Mouse (Mus musculus): ENCODE measurements around the gene Pola2.

Gene Pola2

DNA sequence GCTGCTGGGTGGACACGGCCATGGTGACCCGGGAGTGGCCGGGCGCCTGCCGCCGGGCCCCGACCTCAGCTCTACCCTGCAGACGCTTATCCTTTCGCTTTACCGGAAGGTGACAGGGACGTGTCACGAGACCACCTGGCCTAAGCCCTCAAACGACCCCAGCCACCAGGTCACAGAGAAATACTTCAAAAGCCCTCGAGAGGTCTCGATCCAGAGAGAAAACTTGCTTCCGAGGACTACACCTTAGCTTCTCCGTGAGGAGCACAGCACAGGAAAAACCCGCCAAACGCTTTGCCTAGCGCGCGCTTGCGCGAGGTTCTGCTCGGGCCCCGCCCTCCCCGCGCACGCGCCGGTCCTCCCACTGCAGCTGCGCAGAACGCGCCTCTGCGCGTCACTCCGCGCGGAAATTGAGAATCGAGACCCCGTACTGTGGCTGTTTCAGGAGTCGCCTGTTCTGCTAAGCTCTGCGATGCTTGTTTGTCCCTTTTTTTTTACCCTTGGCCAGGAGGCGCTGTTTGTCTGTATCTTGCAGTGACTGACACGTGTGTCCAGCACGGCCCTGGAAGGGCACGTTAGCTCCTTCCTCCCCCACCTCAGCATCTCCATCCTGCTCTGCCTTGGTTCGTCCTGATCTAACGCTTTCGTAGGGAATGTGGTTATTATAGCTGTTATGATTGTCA is at the start of gene Pola2:
TSS of gene Pola2 (minus strand) at position 320 of the 680 bp plus-strand sequence.
- peak; percentile 80 for DNase-seq (ENCODE audit: low read depth)

DNA sequence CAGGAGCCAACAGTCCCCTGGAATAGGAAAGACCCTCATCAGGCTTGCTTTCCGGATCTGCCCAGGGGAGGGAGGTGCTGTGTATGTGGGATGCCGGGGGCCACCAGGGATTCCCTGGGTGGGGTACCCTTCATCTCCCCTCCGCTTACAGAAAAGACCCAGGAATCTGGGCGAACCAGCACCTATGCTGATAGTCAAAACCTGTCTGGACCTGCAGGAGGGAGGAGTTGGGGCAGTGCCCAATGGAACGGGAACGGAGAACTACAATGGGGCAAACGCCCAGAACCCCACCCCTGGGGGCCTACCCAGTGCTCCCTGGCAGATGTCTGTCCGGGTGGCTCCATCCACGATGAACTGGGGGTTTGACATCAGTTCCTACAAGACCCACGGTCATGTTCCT is 49.7 kb upstream of the Pola2 start:
- no peak for DNase-seq (ENCODE audit: low read depth)

DNA sequence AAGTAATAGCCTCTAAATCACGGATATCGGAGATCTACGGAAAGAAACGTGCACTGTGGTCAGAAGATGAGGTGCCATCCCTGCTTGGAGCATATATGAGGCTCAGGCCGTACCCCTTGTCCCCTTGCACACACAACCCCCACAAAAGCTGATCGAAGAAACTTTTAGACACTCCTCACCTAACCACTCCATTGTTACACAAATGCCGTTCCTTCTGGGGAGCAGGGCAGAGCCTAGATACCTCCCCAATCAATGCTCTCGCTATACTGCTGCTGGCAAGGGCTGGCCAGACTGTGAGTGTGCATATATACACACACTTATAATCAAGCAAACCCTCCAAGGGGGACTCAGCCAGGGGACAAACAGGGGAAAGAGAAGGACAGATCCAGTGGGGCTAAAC is 45.1 kb upstream of the Pola2 start:
- no peak for DNase-seq (ENCODE audit: low read depth)

DNA sequence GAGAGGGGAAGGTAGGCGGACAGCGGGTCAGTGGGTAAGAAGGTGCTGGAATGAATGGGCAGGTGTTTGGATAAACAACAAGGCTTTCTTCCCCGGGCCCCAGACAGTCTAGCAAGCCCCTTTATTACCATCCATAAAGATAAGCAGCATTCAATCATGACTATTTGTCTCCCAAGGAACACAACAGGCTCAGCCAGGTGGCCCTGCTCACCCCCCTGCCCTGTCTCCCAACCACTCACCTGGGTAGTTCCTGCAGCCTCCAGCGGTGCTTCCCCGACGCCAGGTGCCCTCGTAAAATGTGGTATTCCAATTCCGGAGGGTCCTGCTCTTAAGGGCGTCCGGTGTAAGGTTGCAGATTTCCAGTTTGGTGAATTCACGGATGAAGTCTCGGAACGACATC is 43.0 kb upstream of the Pola2 start:
- DNase-seq (ENCODE audit: low read depth) = no peak

DNA sequence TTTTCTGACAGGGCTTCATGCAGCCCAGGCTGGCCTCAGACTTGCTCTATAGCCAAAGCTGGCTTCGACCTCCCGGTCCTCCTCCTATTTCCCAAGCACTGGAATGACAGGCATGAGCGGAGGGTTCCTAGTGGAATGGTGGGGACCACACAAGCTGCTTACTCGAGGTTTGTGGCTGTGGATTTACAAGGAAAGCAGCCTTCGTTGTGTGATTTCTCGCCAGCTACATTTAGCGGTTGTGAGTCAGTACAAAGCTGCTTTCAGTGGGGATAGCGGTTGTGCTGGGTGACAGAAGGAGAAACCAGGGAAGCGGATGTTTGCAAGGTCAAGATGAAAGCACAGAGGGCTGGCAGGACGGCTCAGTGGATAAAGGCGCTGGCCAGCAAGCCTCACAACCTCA is 41.5 kb upstream of the Pola2 start:
- no peak for DNase-seq (ENCODE audit: low read depth)

DNA sequence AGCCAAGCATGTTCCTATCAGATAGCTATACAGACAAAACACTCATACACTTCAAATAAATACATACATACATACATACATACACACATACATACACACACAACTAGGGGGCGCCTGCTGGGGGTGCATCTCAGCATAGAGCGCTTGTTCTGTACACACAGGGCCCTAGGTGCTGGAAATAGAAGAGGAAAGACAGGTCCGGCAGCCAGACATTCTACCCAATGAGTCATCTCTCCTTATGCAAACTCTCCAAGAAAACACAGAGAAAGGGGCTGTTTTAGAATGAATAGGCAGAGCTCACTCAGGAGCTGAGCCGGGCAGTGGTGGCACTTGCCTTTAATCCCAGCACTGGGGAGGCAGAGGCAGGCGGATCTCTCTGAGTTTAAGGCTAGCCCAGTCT is 36.0 kb upstream of the Pola2 start:
- no peak for DNase-seq (ENCODE audit: low read depth)

DNA sequence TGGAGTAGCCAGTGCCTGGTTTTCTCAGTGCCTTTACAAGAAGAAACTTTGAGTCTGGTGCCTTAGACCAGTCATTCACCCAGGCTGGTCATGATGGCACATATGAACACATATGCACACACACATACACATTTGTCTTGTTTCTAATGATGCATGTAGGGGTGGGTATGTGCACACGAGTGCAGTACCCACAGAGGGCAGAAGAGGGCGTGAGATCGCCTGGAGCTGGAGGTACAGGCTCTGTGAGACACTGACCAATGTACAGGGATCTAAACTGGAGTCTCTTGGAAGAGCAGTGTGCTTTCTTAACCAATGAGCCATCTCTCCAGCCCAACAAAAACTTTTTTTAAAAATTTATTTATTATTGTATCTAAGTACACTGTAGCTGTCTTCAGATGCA is 34.2 kb upstream of the Pola2 start:
- no peak for DNase-seq (ENCODE audit: low read depth)

DNA sequence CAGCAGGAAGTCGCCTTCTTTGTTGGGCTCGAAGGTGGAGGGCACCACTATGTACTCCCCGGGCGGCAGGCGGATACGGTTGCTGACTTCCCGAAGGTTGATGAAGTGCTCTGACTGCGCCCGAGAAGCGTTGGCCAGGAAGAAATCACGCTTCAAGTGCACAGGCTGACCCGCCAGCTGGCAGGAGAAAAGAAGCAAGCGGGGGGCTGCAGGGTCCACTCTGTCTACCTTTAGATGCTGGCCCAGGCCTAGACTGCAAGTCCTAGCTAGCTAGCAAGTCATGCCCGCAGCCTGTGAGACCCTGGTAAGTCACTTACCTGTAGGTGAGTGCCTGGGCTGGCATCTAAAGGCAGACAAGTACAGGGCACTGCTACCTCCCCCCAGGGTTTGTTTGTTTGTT is 30.7 kb upstream of the Pola2 start:
- DNase-seq (ENCODE audit: low read depth) = no peak

DNA sequence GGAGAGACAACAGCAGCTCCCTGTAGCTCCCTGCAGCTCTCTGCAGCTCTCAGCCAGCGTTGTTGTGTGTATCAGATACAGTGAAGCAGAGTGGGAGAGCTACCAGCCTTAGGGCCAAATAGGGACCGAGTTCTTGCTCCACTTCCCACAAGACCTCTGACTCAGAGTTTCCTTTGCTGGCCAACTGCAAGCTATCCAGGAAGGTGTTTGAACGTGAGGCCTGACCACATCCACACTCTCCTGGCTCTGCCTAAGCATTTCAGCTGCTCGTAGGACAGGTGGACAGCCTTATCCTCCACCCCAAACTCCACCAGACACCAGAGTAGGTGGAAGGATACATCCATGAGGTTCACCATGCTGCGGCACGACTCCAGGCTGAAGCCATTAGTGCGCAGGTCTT is 28.0 kb upstream of the Pola2 start:
- DNase-seq (ENCODE audit: low read depth) = no peak

DNA sequence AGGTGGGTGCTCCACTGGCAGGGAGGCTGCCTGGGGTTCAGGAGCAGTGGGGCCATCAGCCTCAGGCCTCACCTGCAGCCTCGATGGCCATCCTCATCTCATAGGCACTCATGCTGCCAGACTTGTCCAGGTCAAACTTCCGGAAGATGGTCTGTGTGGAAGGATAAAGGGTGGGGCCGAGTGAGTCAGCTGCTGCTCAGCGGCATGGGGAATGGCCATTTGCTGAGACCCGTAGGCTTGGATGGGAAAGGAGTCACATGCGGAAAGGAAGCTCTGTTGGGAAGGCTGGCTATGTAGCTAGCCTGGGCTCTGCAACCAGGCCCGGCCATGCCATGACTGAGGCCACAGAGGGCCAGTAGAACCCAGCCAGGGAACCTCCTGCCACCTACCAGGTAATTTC is 27.5 kb upstream of the Pola2 start:
- no peak for DNase-seq (ENCODE audit: low read depth)

DNA sequence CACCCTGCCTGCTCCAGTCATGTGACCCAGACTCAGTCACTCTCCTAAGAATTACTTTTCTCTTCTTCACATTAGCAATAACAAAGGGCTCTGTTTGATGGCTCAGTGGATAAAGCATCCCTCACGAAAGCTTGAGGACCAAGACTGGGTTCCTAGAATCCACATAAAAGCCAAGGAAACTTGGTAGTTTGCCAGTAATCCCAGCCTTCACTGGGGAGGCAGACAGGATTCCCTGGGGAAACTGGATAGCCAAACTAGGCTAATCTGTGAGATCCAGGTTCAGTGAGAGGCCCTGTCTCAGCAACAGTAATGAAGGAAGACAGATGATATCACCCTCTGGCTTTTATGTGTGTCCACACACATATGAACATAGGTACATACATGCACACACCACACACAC is 26.9 kb upstream of the Pola2 start:
- no peak for DNase-seq (ENCODE audit: low read depth)

DNA sequence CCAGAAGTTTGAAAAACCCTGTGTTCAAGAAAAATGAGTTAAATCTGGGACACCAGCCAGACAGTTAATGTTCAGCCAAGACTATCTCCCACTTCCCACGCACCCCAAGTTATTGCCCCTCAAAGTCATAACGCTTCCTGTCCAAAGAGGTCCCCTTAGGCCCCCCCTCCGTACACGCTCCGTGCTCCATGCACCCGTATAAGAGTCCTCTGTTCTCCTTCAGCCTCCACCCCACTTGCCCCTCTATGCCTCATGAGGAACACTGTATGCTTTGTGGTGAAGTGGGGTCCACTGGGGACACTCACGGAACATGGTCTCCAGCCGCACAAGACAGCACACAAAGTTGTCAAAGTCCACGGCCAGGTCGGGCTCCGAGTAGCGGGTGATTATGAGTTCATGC is 26.0 kb upstream of the Pola2 start:
- no peak for DNase-seq (ENCODE audit: low read depth)

DNA sequence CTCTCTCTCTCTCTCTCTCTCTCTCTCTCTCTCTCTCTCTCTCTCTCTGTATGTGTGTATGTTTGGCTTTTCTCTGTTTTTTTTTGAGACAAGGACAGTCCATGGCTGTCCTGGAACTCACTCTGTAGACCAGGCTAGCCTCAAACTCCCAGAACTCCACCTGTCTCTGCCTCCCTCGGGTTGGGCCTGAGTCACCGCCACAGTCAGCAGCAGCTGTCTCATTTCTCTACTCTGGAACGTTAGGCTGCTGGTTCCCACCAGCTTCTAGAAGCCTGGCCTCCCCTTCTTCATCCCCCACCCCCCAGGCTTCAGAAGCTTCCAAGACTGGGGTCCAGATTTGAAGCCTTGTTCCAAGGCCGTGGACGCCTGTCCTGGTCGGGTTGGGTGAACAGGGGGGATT is 25.6 kb upstream of the Pola2 start:
- DNase-seq (ENCODE audit: low read depth) = no peak

DNA sequence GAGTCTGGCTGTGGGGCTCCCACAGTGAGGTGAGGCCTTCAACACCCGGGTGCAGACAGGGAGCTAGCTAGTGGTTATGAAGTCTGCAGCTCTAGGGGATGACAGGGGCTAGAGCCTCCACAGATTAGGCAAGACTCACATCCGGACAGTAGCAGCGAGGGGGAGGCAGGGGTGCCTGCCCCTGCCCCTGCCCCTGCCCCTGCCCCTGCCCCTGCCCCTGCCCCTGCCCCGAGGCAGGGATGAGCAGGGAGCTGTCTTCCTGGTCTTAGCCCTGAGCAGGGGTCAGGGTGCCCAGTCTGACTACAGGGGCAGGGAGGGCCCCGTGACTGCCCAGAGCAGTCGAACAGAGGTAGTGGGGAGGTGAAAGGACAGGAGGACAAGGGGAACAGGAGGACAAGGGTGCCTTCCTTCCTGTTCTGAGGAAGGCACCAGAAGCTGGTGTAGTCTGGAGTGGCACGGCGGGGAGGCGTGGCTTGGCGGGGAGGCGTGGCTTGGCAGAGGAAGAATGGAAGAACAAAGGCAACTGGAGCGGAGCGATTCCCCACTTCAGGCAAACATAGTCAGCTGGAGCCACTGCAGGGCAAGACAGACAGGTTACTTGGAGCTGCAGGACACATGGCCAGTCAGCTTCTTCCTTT is 24.9 kb upstream of the Pola2 start:
- DNase-seq (ENCODE audit: low read depth) = no peak

DNA sequence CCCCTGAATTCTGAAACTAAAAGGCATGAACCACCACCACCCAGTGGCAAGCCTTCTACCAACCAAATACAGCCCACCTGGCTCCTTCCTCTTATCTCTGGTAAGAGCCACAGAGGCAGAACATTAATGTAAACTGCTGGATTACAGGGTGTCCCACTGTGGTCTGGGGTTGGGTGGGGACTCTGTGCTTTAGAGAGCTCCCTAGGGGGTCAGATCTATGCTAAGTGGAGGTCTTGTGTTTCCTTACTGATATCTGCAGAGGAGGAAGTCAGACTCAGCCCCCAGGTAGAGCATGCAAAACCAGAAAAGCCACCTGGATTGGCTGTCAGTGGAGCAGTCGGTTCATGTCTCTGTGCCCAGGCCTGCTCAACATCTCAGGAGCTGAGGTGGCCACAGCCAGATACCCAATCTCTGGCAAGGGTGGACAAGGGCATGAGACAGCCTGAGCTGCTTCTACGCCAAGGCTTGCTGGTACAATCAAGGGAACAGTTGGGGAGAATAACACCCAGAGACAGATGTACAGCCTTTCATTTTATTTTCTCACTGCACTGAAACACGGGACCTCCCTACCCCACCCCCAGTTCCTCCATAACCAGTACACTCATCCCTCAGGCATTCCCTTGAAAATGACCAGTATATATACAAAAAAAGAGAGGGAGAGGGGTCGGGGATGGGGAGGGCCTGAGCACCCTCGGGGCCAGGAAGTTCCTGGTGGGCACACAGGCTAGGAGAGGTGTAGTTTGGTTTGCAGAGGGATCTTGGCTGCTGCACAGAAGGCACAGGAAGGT is 24.2 kb upstream of the Pola2 start:
- no peak for DNase-seq (ENCODE audit: low read depth)

DNA sequence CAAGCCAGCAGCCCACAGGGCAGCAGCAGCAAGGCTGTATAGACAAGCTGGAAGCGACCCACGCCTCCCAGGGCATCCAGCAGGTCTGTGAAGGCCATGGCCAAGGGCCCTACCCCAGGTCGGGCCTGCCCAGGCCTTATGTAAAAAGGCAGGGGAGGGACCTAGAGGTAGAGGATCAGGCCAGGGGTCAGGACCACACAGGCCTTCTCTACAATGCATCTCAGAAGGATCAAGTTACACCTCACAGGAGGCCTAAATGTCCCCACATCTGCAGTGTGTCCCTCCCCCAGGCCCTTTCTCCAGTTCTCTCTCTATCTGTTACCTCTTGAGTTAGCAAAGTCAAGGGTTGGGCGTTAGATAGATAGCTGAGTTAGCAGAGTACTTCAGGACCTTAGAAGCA is 22.0 kb upstream of the Pola2 start, which contains the start of gene Slc22a20:
TSS of gene Slc22a20 (minus strand) at position 101 of the 400 bp plus-strand sequence.
- DNase-seq (ENCODE audit: low read depth) = no peak

DNA sequence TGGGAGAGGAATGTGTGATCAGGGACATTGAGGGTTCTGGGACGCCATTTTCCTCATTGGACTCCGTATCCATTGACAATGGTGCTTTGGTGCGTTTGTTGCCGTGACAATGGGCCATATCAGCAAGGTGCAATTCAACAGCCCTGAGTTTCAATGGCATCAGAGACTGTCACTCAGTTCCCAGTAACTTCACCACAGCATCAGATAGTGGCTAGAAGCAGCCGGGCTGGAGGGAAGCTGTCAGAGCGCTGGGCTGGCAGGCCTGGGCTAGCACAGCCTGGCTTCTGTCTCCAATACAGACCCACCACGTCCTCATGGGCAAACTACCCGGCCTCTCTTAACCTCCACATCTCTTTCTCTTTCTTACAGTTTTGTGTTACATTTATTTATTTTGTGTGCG is 16.5 kb upstream of the Pola2 start:
- DNase-seq (ENCODE audit: low read depth) = no peak

DNA sequence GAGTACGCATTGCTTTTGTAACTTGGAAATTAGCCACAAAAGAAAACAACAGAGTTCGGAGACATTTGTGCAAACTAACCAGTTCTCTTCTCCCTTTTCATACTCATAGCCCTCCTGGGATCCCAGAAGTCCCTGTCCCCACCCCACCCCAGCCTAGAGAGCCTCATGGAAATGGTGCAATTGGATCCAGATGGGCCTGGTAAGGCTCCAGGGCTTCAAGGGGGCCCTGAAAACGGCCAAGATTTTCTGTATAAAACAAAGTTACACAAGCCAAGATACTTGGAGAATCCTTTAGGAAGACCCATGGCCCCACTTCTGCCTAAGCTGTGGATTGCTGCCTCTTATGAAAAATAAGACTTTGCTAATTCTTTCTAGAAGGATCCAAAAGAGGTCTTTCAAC is 13.7 kb upstream of the Pola2 start:
- DNase-seq (ENCODE audit: low read depth) = no peak

DNA sequence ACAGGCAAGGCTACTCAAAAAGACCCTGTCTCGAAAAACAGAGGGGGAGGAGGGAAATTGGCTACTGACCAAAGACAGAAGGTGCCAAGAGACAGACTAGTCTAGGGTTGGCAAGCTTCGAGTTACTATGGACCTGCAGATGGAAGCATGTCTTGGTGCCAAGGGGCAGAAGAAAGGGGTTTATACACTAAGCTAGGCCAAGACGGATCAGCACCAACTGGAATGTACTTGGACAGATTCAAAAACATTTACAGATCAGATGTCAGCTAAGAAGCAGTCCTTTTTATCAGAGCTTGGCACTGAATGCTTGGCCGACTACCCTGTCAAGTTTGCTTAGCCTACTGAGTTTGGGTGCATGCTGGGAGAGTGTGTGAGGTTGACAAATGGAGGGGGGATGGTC is 11.7 kb upstream of the Pola2 start:
- DNase-seq (ENCODE audit: low read depth) = no peak

DNA sequence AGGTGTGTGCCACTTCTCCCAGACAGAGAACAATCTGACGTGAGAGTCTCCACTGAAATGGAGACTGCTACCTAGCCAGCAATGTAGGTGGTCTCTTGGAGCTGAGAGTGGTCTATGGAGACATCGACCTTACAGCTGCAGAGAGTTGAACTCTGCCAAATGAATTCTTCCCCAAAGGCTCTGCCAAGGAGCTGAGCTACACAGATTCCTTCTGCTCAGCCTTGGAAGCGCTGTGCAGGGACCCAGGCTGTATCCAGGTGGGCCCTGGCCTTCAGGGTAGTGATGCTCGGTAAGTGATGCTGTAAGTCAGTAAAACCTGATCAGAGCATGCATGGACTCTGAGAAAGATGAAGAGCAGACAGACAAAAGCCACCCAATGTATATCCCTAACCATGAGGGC is 11.1 kb upstream of the Pola2 start:
- DNase-seq (ENCODE audit: low read depth) = no peak

DNA sequence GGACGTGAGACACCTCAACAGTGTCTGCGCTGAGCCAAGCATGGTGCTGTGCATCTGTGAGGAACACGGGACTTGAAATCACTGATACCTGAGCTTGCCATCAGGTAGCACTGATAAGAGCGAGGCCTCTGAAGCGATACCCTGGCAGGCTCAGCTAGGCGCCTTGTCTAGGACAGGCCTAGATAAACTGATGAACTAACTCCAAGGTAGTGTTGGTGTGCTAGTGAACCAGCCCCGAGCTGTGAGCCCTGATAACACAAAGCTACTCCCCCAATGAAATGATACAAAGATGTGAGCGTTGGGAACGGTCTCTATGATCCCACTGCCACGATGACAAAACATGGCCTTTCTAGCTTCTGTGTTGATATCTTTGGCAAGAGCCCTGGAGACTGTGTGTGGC is 3.7 kb upstream of the Pola2 start:
- DNase-seq (ENCODE audit: low read depth) = no peak

DNA sequence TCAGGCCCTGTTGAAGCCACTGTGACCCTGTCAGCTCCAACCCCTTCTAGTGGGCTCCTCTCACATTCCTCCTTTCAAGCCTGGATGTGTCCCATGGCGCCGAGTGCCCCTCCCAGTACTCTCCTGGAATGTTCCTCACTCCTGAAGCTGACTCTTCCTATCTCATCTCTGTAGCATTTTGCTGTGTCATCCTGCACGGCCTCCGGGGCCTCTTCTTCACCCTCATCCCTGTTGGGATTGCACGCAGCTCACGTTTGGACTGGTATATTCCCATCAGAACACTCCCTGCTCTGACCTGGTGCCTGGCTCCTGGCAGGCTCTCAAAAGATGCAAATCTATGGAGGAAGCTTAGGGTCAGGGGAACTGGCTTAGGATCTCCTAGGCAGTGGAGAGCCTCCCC is 2.8 kb upstream of the Pola2 start:
- no peak for DNase-seq (ENCODE audit: low read depth)

DNA sequence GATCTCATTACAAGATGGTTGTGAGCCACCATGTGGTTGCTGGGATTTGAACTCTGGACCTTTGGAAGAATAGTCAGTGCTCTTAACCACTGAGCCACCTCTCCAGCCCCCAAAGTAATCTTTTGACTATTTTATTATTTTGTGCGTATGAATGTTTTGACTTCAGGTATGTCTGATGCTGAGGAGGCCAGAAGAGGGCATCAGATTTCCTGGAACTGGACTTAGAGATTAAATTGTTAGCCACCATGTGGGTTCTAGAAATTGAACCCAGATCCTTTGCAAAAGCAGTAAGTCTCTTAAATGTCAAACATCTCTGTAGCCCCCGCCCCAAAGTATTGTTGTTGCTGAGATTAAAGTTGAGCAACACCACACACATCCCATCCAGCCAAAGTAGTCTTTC is 1.9 kb upstream of the Pola2 start:
- DNase-seq (ENCODE audit: low read depth) = no peak
